Mouse (Mus musculus) bone marrow, adult 2 months (tissue): ENCODE measurements around the gene Barhl2. TPM values are rescaled to one million over a fixed set of nuclear protein-coding genes. Genes with fewer than 3 reads are reported as not detected.

Experiments used
- H3K27ac ChIP-seq: fragments of 200-500 bp; 2 replicates; pipeline ENCODE4 v1.5.1; 2012; ENCODE audit warnings: low read depth, mild to moderate bottlenecking, control low read depth, inconsistent platforms, low read length; ENCODE audit not compliant: control insufficient read depth, poor library complexity, insufficient read depth
- H3K4me1 ChIP-seq: fragments of 200-500 bp; 2 replicates; pipeline ENCODE4 v1.6.1; 2011; ENCODE audit warnings: low read length; ENCODE audit not compliant: control insufficient read depth, insufficient read depth
- H3K4me3 ChIP-seq: fragments of 200-500 bp; replicated peaks from 2 replicates; pipeline ENCODE3; 2011; ENCODE audit warnings: mild to moderate bottlenecking, low read depth, low read length, control low read depth; ENCODE audit not compliant: control insufficient read depth
- CTCF ChIP-seq: fragments of 200-500 bp; IDR thresholded peaks from 2 replicates; pipeline ENCODE4 v1.5.1; 2011; ENCODE audit warnings: low read length, control low read depth; ENCODE audit not compliant: control insufficient read depth, insufficient read depth
- POLR2A ChIP-seq: fragments of 200-500 bp; IDR thresholded peaks from 2 replicates; pipeline ENCODE4 v1.6.1; 2011; ENCODE audit warnings: low read depth, mild to moderate bottlenecking, control low read depth, low read length, borderline replicate concordance; ENCODE audit not compliant: control insufficient read depth
- WGBS: fragments of 180-500 bp; shearing (Covaris S2); methylation state at CpG from one replicate; pipeline ENCODE4 v1.1.7; 2018; 5-methylcytosine and 5-hydroxymethylcytosine counted together
- polyA plus RNA-seq: library from polyadenylated mRNA; stranded (reverse); fragments of >200 nt; gene quantifications from 2 replicates; pipeline ENCODE4 v1.2.4, GENCODE M21; 2011; ENCODE audit warnings: low replicate concordance; ENCODE audit not compliant: missing spikeins, insufficient read depth, insufficient read length

Barhl2 gene
- polyA plus RNA-seq, 1 experiment: not detected

DNA sequence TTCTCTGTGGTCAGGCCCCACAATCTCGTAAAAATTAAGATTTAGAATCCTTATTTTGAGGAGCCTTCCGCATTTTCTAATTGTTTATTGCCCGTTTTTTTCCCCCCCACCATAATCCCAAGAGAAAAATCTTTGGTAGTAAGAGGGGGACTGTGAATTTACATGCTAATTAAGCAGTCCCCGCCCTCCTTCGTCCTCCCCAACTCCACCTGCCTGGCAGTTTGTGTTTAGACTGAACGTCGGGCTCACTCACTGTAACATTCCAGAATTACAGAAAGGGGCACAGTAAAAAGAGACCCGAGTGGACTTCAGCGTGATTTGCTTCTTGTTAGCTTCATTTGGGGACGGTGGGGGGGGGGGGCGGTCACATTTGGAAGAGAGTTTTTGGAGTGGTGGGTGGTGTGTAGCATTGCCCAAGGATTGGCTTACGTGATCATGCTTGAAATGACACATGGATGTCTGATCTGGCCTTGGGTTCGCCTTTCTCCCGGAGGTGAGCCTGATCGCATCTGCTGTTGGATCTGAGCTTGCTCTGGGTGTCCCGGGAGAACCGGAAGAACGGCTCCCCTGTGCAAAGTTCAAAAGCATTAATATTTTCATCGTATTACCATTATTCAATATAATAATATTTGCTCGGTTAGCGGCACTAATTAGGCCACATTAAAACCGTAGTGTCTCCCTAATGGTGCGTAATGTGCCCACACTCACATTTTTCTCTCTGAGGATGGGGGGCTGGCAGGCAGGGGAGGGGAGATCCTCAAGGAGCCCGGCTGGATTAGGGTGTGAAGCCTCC is 6.6 kb upstream of the Barhl2 start:
- WGBS: 6% methylated on average over 23 of the region's 24 CpGs
- no peaks in the 10 kb centered on the region for H3K4me1 ChIP-seq
- no peak overlapping the region for H3K27ac ChIP-seq
- H3K4me3 ChIP-seq: no peak overlapping the region
- TF ChIP-seq CTCF (no peak), POLR2A (no peak)

DNA sequence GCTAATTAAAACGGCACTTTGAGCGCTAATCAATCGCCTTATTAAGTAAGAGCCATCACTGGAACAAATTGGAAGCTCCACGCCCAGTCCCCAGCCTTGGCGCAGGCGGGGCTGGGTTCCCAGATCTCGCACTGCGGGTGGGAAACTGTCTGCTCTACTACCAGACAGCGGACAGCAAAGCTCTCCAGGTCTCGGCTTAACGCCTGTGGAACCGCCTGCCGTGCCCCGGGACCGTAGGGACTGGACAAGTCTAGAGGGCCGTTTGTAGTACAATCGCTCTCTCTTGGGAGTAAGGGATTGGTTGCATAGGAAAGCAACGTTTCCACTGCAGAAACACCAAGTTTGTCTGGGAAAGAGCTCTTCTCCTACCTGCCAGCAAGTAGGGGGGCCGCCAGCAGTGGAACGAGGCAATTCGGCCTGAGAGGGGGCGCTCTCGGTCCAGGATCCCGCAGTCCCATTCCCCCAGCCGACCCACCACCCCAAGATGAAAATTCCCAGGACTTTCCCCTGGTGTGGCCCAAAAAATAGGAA is 5.8 kb upstream of the Barhl2 start:
- Histone ChIP-seq H3K4me1 (no peaks in the 10 kb centered on the region), H3K27ac (no peak overlapping the region), H3K4me3 (no peak overlapping the region)
- TF ChIP-seq POLR2A (no peak), CTCF (no peak)
- 3% methylated on average over 25 of the region's 25 CpGs for WGBS

DNA sequence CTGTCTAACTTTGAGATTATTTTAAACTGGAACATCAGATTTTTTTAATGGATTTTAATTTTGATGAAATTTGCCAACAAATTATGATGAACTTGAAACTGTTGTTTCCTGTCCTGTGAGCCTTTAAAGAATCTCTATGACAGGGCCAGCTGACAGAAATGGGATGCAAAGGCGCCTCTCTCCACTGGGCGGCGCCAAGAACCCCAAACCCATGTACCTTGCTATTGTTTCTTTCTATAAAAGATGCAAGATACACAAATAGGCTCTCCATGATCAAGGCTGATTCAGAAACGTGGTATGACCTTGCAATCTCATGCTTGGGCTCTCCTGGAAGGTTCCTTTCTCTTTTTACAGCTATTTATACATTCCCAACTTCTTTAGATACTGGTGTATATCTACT is 3.9 kb upstream of the Barhl2 start:
- Histone ChIP-seq H3K4me3 (no peak overlapping the region), H3K27ac (no peak overlapping the region), H3K4me1 (no peaks in the 10 kb centered on the region)
- 0% methylated on average over 4 of the region's 4 CpGs for whole genome bisulfite sequencing
- TF ChIP-seq POLR2A (no peak), CTCF (peak; percentile 43; the same call in 1 of the 2 replicates)

DNA sequence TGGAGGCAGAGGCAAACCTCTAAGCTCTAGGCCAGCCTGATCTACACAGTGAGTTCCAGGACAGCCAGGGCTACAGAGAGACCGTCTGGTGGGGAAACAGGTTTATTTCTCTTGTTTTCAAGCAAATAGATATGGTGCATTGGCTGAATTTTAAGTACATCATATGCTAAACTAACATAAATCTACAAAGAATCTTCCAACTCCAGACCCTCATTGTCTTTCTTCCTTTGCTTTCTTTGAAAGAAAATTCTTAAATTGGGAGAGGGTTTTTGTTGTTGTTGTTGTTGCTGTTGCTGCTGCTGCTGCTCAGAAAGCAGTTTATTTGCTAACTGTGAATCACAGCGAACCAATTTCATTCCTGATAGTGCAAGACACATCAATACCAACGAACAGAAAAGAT is 3.5 kb upstream of the Barhl2 start:
- Histone ChIP-seq H3K4me3 (no peak overlapping the region), H3K27ac (no peak overlapping the region), H3K4me1 (no peaks in the 10 kb centered on the region)
- TF ChIP-seq CTCF (no peak), POLR2A (no peak)
- 17% methylated on average over 3 of the region's 3 CpGs for WGBS

DNA sequence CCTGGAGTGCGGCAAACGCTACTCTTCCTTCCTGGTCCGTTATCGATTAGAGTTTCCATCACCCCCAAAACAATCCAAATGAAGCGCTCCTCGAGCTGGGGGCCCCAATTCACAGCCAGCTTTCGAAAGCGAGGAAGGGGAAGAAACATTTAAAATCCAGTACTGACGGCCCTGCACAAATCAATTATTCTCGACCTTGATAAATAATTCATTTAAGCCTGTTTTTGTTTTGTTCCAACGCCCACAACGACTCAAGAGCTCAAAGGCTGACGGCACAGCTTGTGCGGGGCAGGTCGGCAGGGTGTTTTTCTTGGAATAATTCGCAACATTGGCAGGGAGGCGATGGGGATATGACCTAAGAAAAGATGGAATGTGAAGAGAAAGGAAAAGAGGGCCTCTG is 2.6 kb upstream of the Barhl2 start:
- WGBS: 4% methylated on average over 17 of the region's 17 CpGs
- TF ChIP-seq CTCF: no peak
- Histone ChIP-seq H3K4me1 (no peaks in the 10 kb centered on the region), H3K27ac (no peak overlapping the region), H3K4me3 (no peak overlapping the region)

DNA sequence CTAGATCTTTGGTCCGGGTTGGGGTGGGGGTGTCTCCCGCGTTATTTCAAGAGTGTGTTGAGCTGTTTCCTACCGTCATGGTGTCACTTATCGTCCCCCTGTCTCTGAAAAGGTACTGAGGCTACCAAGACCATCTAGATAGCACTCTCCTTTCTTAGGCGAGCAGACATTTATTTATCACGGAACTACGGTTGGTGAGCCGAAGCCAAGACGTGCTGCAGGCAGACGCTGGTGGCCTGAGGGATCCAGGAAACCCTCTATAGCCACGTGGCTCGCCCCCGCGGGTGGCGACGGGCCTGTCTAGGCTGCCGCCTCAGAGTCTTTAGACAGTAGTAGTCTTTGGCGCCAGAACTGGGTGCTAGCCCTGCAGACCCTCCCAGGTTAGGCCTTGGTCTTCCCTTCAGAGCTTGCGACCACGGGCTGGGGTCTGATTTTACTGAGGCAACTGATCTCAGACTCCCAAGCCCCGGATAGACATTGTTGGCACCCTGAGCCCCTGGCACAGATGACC is 2.1 kb upstream of the Barhl2 start:
- TF ChIP-seq POLR2A: no peak
- no peak for TF ChIP-seq CTCF
- no peak overlapping the region for H3K27ac ChIP-seq
- no peak overlapping the region for H3K4me3 ChIP-seq
- no peaks in the 10 kb centered on the region for H3K4me1 ChIP-seq
- 1% methylated on average over 22 of the region's 22 CpGs for WGBS

DNA sequence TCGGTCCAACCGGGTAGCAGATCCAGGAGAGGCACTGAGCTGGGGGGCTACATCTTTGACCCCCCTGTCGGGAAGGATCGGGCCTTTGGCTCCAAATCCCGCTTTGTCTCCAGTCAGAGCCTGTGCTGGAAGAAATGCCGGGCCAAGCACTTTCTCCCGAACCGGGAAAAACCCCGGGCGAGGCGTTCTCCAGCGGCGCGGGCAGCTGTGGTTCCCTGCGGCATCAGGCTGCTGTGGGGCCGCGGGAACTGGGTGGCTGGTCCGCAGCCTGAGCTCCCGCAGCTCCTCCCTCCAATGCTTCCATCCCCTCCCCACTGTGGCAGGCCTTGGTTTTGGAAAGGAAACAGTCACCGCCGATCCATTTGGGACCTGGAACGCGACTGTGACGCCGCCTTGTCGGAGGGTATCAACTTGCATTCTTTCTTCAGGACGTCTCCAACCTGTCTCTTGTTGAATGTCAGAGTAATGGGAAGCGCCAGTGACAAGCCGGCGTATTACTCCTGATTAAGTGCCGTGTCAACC is 1.2 kb upstream of the Barhl2 start:
- no peak overlapping the region for H3K27ac ChIP-seq
- TF ChIP-seq POLR2A (no peak), CTCF (no peak)
- H3K4me1 ChIP-seq: no peaks in the 10 kb centered on the region
- 1% methylated on average over 31 of the region's 31 CpGs for WGBS
- H3K4me3 ChIP-seq: no peak overlapping the region

DNA sequence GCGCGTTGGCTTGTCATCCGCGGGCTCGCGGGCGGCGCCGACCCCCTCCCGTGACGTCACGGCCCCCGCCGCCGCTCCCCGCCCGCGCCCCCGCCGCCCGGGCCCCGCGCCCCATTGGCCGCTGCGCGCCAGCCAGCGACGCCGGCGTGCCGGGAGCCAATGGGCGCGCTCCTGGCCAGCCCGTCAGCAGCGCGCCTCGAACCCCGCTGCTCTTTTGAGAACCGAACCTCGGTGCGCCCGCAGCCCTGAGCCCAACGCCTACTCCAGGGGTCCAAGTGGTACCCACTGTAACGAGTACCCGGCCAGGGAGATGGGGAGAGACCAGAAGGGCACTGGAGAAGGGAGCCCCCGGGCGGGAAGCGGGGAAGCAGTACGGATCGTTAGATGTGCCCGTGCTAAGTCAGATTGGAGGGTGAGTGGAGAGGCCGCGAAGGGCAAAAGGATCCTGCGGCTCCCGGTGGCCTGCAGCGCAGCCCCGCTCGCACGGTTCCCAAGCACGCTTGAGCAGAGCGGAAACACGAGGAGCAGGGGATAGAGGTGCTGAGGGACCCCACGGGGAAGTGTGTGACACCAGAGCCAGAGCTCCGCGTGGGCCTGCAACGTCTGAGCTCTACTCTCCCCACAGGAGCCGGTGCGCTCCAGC is 632 bp upstream of the Barhl2 start:
- Histone ChIP-seq H3K27ac (no peak overlapping the region), H3K4me1 (no peaks in the 10 kb centered on the region), H3K4me3 (no peak overlapping the region)
- WGBS: 2% methylated on average over 68 of the region's 68 CpGs
- TF ChIP-seq CTCF (no peak), POLR2A (no peak)
